Mouse (Mus musculus) forebrain, embryonic 12.5 days (tissue): ENCODE results near the gene Ppp1r21. TPM values are rescaled to one million over a fixed set of nuclear protein-coding genes. Genes with fewer than 3 reads are reported as not detected.

Experiments
- ATAC-seq: fragments of 200-750 bp; cut with Nextera tagmentation; 2 replicates; pipeline ENCODE4 v1.8.0; 2017; ENCODE audit warnings: moderate TSS enrichment; ENCODE audit not compliant: low FRiP score
- H3K27ac ChIP-seq: fragments of 300-500 bp; sonication (generic); 2 replicates; pipeline ENCODE4 v1.5.1; 2016; ENCODE audit warnings: mild to moderate bottlenecking
- H3K27me3 ChIP-seq: fragments of 300-500 bp; sonication (generic); 2 replicates; pipeline ENCODE4 v1.6.1; 2016; ENCODE audit warnings: mild to moderate bottlenecking
- H3K36me3 ChIP-seq: fragments of 300-500 bp; sonication (generic); replicated peaks from 2 replicates; pipeline ENCODE4 v1.6.1; 2016; ENCODE audit warnings: mild to moderate bottlenecking
- H3K4me1 ChIP-seq: fragments of 300-500 bp; sonication (generic); 2 replicates; pipeline ENCODE4 v1.6.1; 2016
- H3K4me2 ChIP-seq: fragments of 300-500 bp; sonication (generic); 2 replicates; pipeline ENCODE4 v1.6.1; 2016; ENCODE audit warnings: mild to moderate bottlenecking, moderate library complexity
- H3K4me3 ChIP-seq: fragments of 300-500 bp; sonication (generic); replicated peaks from 2 replicates; pipeline ENCODE4 v1.5.1; 2016; ENCODE audit warnings: mild to moderate bottlenecking
- H3K9ac ChIP-seq: fragments of 300-500 bp; sonication (generic); 2 replicates; pipeline ENCODE4 v1.6.1; 2016; ENCODE audit warnings: mild to moderate bottlenecking
- H3K9me3 ChIP-seq: fragments of 300-500 bp; sonication (generic); 2 replicates; pipeline ENCODE4 v1.6.1; 2016
- WGBS: fragments of 180-500 bp; shearing (Covaris S2); methylation state at CpG from one replicate; pipeline ENCODE4 v1.1.7; 2016; 5-methylcytosine and 5-hydroxymethylcytosine counted together
- polyA plus RNA-seq: library from polyadenylated mRNA; unstranded; fragments of >200 nt; fragmentation: Nextera tagmentation; extraction: Ambion mirVana; gene quantifications from 2 replicates; pipeline ENCODE4 v1.2.1, GENCODE M21; 2016

Ppp1r21 gene
- polyA plus RNA-seq = 20.8 and 22.0 TPM in 2 replicates

GRCm38 (mm10) chr17:88529519-88530235 lies at the start of gene Ppp1r21:
Gene Ppp1r21, plus strand, starts transcription at chr17:88530118.
- H3K27me3 ChIP-seq = peaks cover 3% of the 10 kb centered on the region; the same call in 1 of the 2 replicates
- H3K36me3 ChIP-seq = no peaks in the 10 kb centered on the region
- peak within 1 kb of the TSS; percentile 75 for H3K9ac ChIP-seq
- peak; percentile 97 for ATAC-seq
- H3K4me3 ChIP-seq = peak within 1 kb of the TSS; percentile 72
- peaks cover 14% of the 10 kb centered on the region for H3K4me1 ChIP-seq
- H3K4me2 ChIP-seq = peak within 1 kb of the TSS; percentile 66
- H3K27ac ChIP-seq = peak within 1 kb of the TSS; percentile 84
- WGBS = 6% methylated on average over 48 of the region's 49 CpGs
- H3K9me3 ChIP-seq = no peaks in the 10 kb centered on the region

GRCm38 (mm10) chr17:88480369-88480768 lies 49.5 kb upstream of the Ppp1r21 start:
- Histone ChIP-seq H3K9ac (no peak overlapping the region), H3K36me3 (peaks cover 6% of the 10 kb centered on the region; the same call in 1 of the 2 replicates), H3K27me3 (no peaks in the 10 kb centered on the region), H3K4me3 (no peak overlapping the region), H3K9me3 (no peaks in the 10 kb centered on the region), H3K27ac (no peak overlapping the region), H3K4me2 (no peak overlapping the region), H3K4me1 (no peaks in the 10 kb centered on the region)
- ATAC-seq = no peak
- 90% methylated on average over 10 of the region's 10 CpGs for WGBS

GRCm38 (mm10) chr17:88481062-88481461 lies 48.9 kb upstream of the Ppp1r21 start:
- 83% methylated on average over 2 of the region's 2 CpGs for WGBS
- Histone ChIP-seq H3K4me1 (no peaks in the 10 kb centered on the region), H3K4me3 (no peak overlapping the region), H3K36me3 (peaks cover 6% of the 10 kb centered on the region; the same call in 1 of the 2 replicates), H3K4me2 (no peak overlapping the region), H3K9ac (no peak overlapping the region), H3K27me3 (no peaks in the 10 kb centered on the region), H3K27ac (no peak overlapping the region), H3K9me3 (no peaks in the 10 kb centered on the region)
- ATAC-seq = no peak

- no peak overlapping the region for H3K4me3 ChIP-seq
- peaks cover 8% of the 10 kb centered on the region for H3K36me3 ChIP-seq
- WGBS = 98% methylated on average over 3 of the region's 3 CpGs
- no peak overlapping the region for H3K27ac ChIP-seq
- no peak overlapping the region for H3K9ac ChIP-seq
- H3K27me3 ChIP-seq = no peaks in the 10 kb centered on the region
- H3K4me1 ChIP-seq = no peaks in the 10 kb centered on the region
- no peaks in the 10 kb centered on the region for H3K9me3 ChIP-seq
- no peak overlapping the region for H3K4me2 ChIP-seq
- no peak for ATAC-seq
Observed at GRCm38 (mm10) chr17:88481587-88481986, 48.3 kb upstream of the Ppp1r21 start.

GRCm38 (mm10) chr17:88484539-88484938 lies 45.4 kb upstream of the Ppp1r21 start:
- Histone ChIP-seq H3K4me2 (no peak overlapping the region), H3K9me3 (no peaks in the 10 kb centered on the region), H3K27ac (no peak overlapping the region), H3K4me1 (no peaks in the 10 kb centered on the region), H3K4me3 (no peak overlapping the region), H3K27me3 (no peaks in the 10 kb centered on the region), H3K9ac (no peak overlapping the region), H3K36me3 (peaks cover 7% of the 10 kb centered on the region)
- ATAC-seq = no peak
- 95% methylated on average over 11 of the region's 11 CpGs for WGBS

GRCm38 (mm10) chr17:88484951-88485350 lies 45.0 kb upstream of the Ppp1r21 start:
- H3K36me3 ChIP-seq = peaks cover 7% of the 10 kb centered on the region
- ATAC-seq = no peak
- H3K4me1 ChIP-seq = no peaks in the 10 kb centered on the region
- H3K27me3 ChIP-seq = no peaks in the 10 kb centered on the region
- H3K9ac ChIP-seq = no peak overlapping the region
- no peaks in the 10 kb centered on the region for H3K9me3 ChIP-seq
- WGBS = 88% methylated on average over 1 of the region's 1 CpGs
- no peak overlapping the region for H3K27ac ChIP-seq
- H3K4me3 ChIP-seq = no peak overlapping the region
- no peak overlapping the region for H3K4me2 ChIP-seq

GRCm38 (mm10) chr17:88490546-88490945 lies 39.4 kb upstream of the Ppp1r21 start:
- Histone ChIP-seq H3K9me3 (no peaks in the 10 kb centered on the region), H3K36me3 (peaks cover 13% of the 10 kb centered on the region), H3K4me2 (no peak overlapping the region), H3K9ac (no peak overlapping the region), H3K27ac (no peak overlapping the region), H3K4me1 (peaks cover 19% of the 10 kb centered on the region), H3K27me3 (no peaks in the 10 kb centered on the region), H3K4me3 (no peak overlapping the region)
- 88% methylated on average over 10 of the region's 10 CpGs for WGBS
- ATAC-seq = no peak

- ATAC-seq = no peak
- no peak overlapping the region for H3K4me3 ChIP-seq
- no peak overlapping the region for H3K27ac ChIP-seq
- H3K27me3 ChIP-seq = no peaks in the 10 kb centered on the region
- H3K4me2 ChIP-seq = no peak overlapping the region
- peaks cover 9% of the 10 kb centered on the region for H3K36me3 ChIP-seq
- H3K4me1 ChIP-seq = peaks cover 19% of the 10 kb centered on the region
- no peaks in the 10 kb centered on the region for H3K9me3 ChIP-seq
- 96% methylated on average over 13 of the region's 13 CpGs for WGBS
- no peak overlapping the region for H3K9ac ChIP-seq
Observed at GRCm38 (mm10) chr17:88491366-88492106, 38.4 kb upstream of the Ppp1r21 start.

GRCm38 (mm10) chr17:88492107-88492460 lies 37.8 kb upstream of the Ppp1r21 start:
- no peak overlapping the region for H3K4me3 ChIP-seq
- H3K9me3 ChIP-seq = no peaks in the 10 kb centered on the region
- no peak overlapping the region for H3K9ac ChIP-seq
- peaks cover 6% of the 10 kb centered on the region; the same call in 1 of the 2 replicates for H3K36me3 ChIP-seq
- no peaks in the 10 kb centered on the region for H3K27me3 ChIP-seq
- peaks cover 19% of the 10 kb centered on the region for H3K4me1 ChIP-seq
- H3K27ac ChIP-seq = no peak overlapping the region
- ATAC-seq = no peak
- WGBS = 92% methylated on average over 5 of the region's 5 CpGs
- no peak overlapping the region for H3K4me2 ChIP-seq

- H3K27ac ChIP-seq = peak overlapping the region; percentile 85
- 0 out of 2 replicates have a peak overlapping the region, but pooled peaks have one; percentile 8 for H3K9ac ChIP-seq
- no peaks in the 10 kb centered on the region for H3K27me3 ChIP-seq
- peak; percentile 31 for ATAC-seq
- H3K9me3 ChIP-seq = 0 out of 2 replicates have a peak, but pooled peaks cover 3% of the 10 kb centered on the region
- H3K36me3 ChIP-seq = peaks cover 6% of the 10 kb centered on the region; the same call in 1 of the 2 replicates
- no peak overlapping the region for H3K4me3 ChIP-seq
- H3K4me1 ChIP-seq = peaks cover 19% of the 10 kb centered on the region
- peak overlapping the region; percentile 39 for H3K4me2 ChIP-seq
- 36% methylated on average over 9 of the region's 9 CpGs for WGBS
Observed at GRCm38 (mm10) chr17:88493551-88493950, 36.4 kb upstream of the Ppp1r21 start.

- Histone ChIP-seq H3K27ac (peak overlapping the region; percentile 85), H3K4me3 (no peak overlapping the region), H3K9me3 (0 out of 2 replicates have a peak, but pooled peaks cover 3% of the 10 kb centered on the region), H3K4me2 (peak overlapping the region; percentile 39), H3K4me1 (peaks cover 19% of the 10 kb centered on the region), H3K36me3 (peaks cover 6% of the 10 kb centered on the region; the same call in 1 of the 2 replicates), H3K9ac (0 out of 2 replicates have a peak overlapping the region, but pooled peaks have one; percentile 8), H3K27me3 (no peaks in the 10 kb centered on the region)
- peak; percentile 88 for ATAC-seq
- WGBS = 18% methylated on average over 14 of the region's 14 CpGs
Observed at GRCm38 (mm10) chr17:88494121-88494771, 35.7 kb upstream of the Ppp1r21 start.

GRCm38 (mm10) chr17:88494772-88495132 lies 35.2 kb upstream of the Ppp1r21 start:
- Histone ChIP-seq H3K36me3 (peaks cover 6% of the 10 kb centered on the region; the same call in 1 of the 2 replicates), H3K27ac (peak overlapping the region; percentile 85), H3K9me3 (0 out of 2 replicates have a peak, but pooled peaks cover 3% of the 10 kb centered on the region), H3K4me1 (peaks cover 19% of the 10 kb centered on the region), H3K4me3 (no peak overlapping the region), H3K27me3 (no peaks in the 10 kb centered on the region), H3K4me2 (peak overlapping the region; percentile 39), H3K9ac (no peak overlapping the region)
- peak; percentile 57 for ATAC-seq
- 39% methylated on average over 10 of the region's 10 CpGs for WGBS
